Mouse (Mus musculus) forebrain, embryonic 12.5 days (tissue): ENCODE measurements around the gene Chfr. TPM values are rescaled to one million over a fixed set of nuclear protein-coding genes. Genes with fewer than 3 reads are reported as not detected.
"Not testable (repeated sequence)": the region's sequence is repeated elsewhere in the genome, so short reads cannot be mapped to it uniquely, and the experiment has no call there.

Experiments used
- ATAC-seq: fragments of 200-750 bp; cut with Nextera tagmentation; 2 replicates; pipeline ENCODE4 v1.8.0; 2017; ENCODE audit warnings: moderate TSS enrichment; ENCODE audit not compliant: low FRiP score
- H3K27ac ChIP-seq: fragments of 300-500 bp; sonication (generic); 2 replicates; pipeline ENCODE4 v1.5.1; 2016; ENCODE audit warnings: mild to moderate bottlenecking
- H3K27me3 ChIP-seq: fragments of 300-500 bp; sonication (generic); 2 replicates; pipeline ENCODE4 v1.6.1; 2016; ENCODE audit warnings: mild to moderate bottlenecking
- H3K36me3 ChIP-seq: fragments of 300-500 bp; sonication (generic); replicated peaks from 2 replicates; pipeline ENCODE4 v1.6.1; 2016; ENCODE audit warnings: mild to moderate bottlenecking
- H3K4me1 ChIP-seq: fragments of 300-500 bp; sonication (generic); 2 replicates; pipeline ENCODE4 v1.6.1; 2016
- H3K4me2 ChIP-seq: fragments of 300-500 bp; sonication (generic); 2 replicates; pipeline ENCODE4 v1.6.1; 2016; ENCODE audit warnings: mild to moderate bottlenecking, moderate library complexity
- H3K4me3 ChIP-seq: fragments of 300-500 bp; sonication (generic); replicated peaks from 2 replicates; pipeline ENCODE4 v1.5.1; 2016; ENCODE audit warnings: mild to moderate bottlenecking
- H3K9ac ChIP-seq: fragments of 300-500 bp; sonication (generic); 2 replicates; pipeline ENCODE4 v1.6.1; 2016; ENCODE audit warnings: mild to moderate bottlenecking
- H3K9me3 ChIP-seq: fragments of 300-500 bp; sonication (generic); 2 replicates; pipeline ENCODE4 v1.6.1; 2016
- WGBS: fragments of 180-500 bp; shearing (Covaris S2); methylation state at CpG from one replicate; pipeline ENCODE4 v1.1.7; 2016; 5-methylcytosine and 5-hydroxymethylcytosine counted together
- polyA plus RNA-seq: library from polyadenylated mRNA; unstranded; fragments of >200 nt; fragmentation: Nextera tagmentation; extraction: Ambion mirVana; gene quantifications from 2 replicates; pipeline ENCODE4 v1.2.1, GENCODE M21; 2016

Gene Chfr
- polyA plus RNA-seq, 1 experiment from 2014 or later: 81.8 TPM

DNA sequence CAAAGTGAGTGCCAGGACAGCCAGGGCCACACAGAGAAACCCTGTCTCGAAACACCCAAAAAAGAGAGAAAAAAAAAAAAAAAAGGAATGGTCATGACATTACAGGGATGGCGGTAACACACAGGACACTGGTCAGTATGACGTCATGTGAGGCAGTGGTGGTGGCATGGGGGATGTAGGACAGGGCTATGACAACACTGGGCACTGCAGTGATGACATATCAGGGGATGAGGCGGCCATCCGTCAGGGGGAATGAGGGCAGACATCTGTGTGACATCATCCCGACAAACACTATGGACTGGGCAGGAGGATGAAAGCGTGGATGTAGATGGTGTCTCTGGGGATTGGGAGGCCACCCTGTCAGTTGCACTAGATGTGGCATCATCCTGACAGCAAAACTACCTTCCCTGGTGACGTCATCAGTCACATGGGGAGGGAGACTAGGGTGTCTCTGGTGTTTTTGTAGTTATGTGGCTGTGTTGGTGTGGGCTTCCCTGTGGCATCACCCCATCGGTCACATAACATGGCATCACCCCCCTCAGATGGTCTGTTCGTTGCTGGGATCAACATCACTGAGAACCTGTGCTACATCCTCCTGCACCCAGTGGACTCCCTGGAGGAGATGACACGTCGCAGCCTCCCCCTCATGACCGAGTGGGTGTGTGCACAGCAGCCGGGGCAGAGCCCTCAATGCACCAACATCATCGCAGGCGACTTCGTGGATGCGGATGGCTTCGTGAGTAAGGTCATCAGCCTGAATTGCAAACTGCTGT, 32.6 kb upstream of the Chfr start:
- no peak overlapping the region for H3K9ac ChIP-seq
- H3K9me3 ChIP-seq: no peaks in the 10 kb centered on the region
- peaks cover 27% of the 10 kb centered on the region for H3K27me3 ChIP-seq
- peaks cover 45% of the 10 kb centered on the region for H3K36me3 ChIP-seq
- H3K4me2 ChIP-seq: no peak overlapping the region
- ATAC-seq: no peak
- H3K27ac ChIP-seq: no peak overlapping the region
- 95% methylated on average over 19 of the region's 19 CpGs for WGBS
- peaks cover 42% of the 10 kb centered on the region for H3K4me1 ChIP-seq
- no peak overlapping the region for H3K4me3 ChIP-seq

- no peak overlapping the region for H3K4me2 ChIP-seq
- H3K4me3 ChIP-seq: no peak overlapping the region
- ATAC-seq: no peak
- H3K9me3 ChIP-seq: no peaks in the 10 kb centered on the region
- 94% methylated on average over 27 of the region's 27 CpGs for WGBS
- H3K27ac ChIP-seq: no peak overlapping the region
- peaks cover 45% of the 10 kb centered on the region for H3K36me3 ChIP-seq
- peaks cover 27% of the 10 kb centered on the region for H3K27me3 ChIP-seq
- peaks cover 40% of the 10 kb centered on the region for H3K4me1 ChIP-seq
- no peak overlapping the region for H3K9ac ChIP-seq
Observed at GRCm38 (mm10) chr5:110103901-110104615, 31.6 kb upstream of the Chfr start.

GRCm38 (mm10) chr5:110104616-110105380, 30.8 kb upstream of the Chfr start:
- peaks cover 34% of the 10 kb centered on the region for H3K4me1 ChIP-seq
- 96% methylated on average over 36 of the region's 36 CpGs for WGBS
- H3K9ac ChIP-seq: no peak overlapping the region
- no peaks in the 10 kb centered on the region for H3K9me3 ChIP-seq
- H3K27ac ChIP-seq: no peak overlapping the region
- peaks cover 26% of the 10 kb centered on the region for H3K27me3 ChIP-seq
- no peak overlapping the region for H3K4me2 ChIP-seq
- no peak for ATAC-seq
- peaks cover 45% of the 10 kb centered on the region for H3K36me3 ChIP-seq
- no peak overlapping the region for H3K4me3 ChIP-seq

DNA sequence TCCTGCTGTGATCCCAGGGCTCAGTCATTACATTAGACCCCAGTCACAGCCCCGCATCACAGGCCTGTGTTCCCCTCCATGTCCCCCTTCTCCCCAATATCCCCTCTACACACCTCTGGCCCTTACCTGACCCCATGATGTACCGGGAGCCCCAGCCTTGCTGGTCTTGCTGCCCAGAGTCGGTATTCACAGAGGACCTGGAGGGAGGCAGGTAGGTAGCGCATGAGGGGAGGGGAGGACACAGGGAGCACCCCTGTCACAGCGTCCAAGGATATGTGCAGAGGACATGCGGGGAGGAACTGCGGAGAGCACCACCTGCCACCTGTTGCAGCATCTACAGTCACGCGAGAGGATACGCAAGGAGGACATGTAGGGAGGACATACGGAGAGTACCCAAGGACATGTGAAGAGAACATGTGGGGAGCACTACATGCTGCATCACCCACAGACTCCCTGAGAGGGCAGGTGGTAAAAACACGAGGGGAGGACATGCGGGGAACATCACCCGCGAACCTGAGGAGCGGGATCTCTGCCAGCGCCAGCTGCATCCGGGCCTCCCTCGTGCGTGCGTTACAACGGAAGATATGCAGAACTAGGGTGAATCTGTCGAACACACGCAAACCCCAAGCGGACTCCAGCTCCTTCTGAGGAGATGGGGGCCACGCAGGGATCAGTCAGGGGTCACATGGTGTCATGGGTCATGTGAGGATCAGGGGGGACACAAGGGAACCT, 29.3 kb upstream of the Chfr start:
- Histone ChIP-seq H3K27ac (no peak overlapping the region), H3K9ac (no peak overlapping the region), H3K9me3 (no peaks in the 10 kb centered on the region), H3K4me3 (peak overlapping the region; percentile 79), H3K27me3 (peaks cover 11% of the 10 kb centered on the region), H3K36me3 (peaks cover 45% of the 10 kb centered on the region), H3K4me1 (peaks cover 26% of the 10 kb centered on the region), H3K4me2 (peak overlapping the region; percentile 89)
- no peak for ATAC-seq
- WGBS: 95% methylated on average over 26 of the region's 26 CpGs

DNA sequence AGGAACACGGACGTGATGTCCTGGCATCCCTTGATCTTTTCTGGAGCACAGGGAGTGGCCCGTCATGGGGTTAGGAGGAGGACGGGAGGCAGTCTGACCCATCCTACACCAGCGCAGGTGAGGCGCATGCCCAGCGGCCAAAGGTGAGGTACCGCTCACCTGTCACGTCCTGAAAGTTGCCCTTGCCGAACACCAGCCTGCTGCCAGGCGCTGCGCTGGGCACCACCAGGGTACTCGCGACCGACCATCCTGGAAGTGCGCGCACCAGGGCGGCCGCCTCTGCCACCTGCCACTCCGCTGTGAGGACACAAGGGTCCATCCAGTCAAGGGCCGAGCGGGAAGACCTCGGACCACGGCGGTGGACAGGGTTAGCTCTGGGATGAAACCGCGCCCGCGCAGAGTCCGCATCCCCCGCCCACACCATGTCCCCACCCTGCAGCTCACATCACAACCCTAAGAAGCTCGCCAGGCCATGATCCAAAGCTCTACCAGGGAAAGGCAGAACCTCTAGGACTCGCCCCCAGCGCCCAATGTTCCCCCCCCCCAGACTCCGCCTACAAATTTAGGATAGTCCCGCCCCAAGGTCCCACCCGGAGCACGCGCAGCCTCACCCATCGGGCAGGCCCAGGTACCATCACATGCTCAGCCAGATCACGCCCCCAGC, 28.6 kb upstream of the Chfr start:
- WGBS: 20% methylated on average over 31 of the region's 41 CpGs
- Histone ChIP-seq H3K9ac (peak overlapping the region; percentile 89), H3K9me3 (no peaks in the 10 kb centered on the region), H3K4me2 (peak overlapping the region; percentile 89), H3K27ac (peak overlapping the region; percentile 96), H3K27me3 (peaks cover 4% of the 10 kb centered on the region; the same call in 1 of the 2 replicates), H3K36me3 (peaks cover 45% of the 10 kb centered on the region), H3K4me3 (peak overlapping the region; percentile 79), H3K4me1 (peaks cover 19% of the 10 kb centered on the region)
- peak; percentile 24 for ATAC-seq

GRCm38 (mm10) chr5:110107581-110108304, 27.9 kb upstream of the Chfr start, which contains the start of gene Gtpbp6:
Gene Gtpbp6, minus strand, starts transcription at chr5:110108197.
- H3K36me3 ChIP-seq: peaks cover 45% of the 10 kb centered on the region
- peaks cover 18% of the 10 kb centered on the region for H3K4me1 ChIP-seq
- H3K9me3 ChIP-seq: no peaks in the 10 kb centered on the region
- peak within 1 kb of the TSS; percentile 79 for H3K4me3 ChIP-seq
- peak within 1 kb of the TSS; percentile 89 for H3K4me2 ChIP-seq
- peak within 1 kb of the TSS; percentile 96 for H3K27ac ChIP-seq
- WGBS: under 1% methylated on average over 71 of the region's 71 CpGs
- no peaks in the 10 kb centered on the region for H3K27me3 ChIP-seq
- H3K9ac ChIP-seq: peak within 1 kb of the TSS; percentile 89
- ATAC-seq: peak; percentile 84

DNA sequence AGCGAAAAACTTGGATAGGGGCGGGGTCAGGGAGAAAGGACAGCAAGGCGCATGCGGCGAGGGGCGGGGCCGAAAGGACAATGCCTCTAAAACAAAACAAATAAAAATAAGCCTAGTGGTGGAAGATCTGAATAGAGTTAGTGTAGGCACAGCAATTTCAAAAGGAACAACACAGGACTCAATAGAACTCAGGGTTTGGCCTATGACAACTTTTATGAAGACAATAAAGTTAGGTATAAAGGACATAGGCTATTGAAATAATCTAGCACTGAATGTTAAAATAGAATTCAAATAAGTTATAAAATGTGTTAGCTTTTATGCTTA, 27.4 kb upstream of the Chfr start:
- WGBS: 0% methylated on average over 7 of the region's 7 CpGs
- Histone ChIP-seq H3K4me1 (peaks cover 18% of the 10 kb centered on the region), H3K36me3 (peaks cover 45% of the 10 kb centered on the region), H3K27me3 (no peaks in the 10 kb centered on the region), H3K4me2 (peak overlapping the region; percentile 89), H3K9ac (no peak overlapping the region), H3K27ac (peak overlapping the region; percentile 96; the same call in 1 of the 2 replicates), H3K4me3 (peak overlapping the region; percentile 79), H3K9me3 (no peaks in the 10 kb centered on the region)
- ATAC-seq: no peak

GRCm38 (mm10) chr5:110109991-110110441, 25.6 kb upstream of the Chfr start, which contains the start of gene Zfp605:
Gene Zfp605, plus strand, starts transcription at chr5:110110092.
- peak; percentile 69 for ATAC-seq
- Histone ChIP-seq H3K27ac (peak within 1 kb of the TSS; percentile 85), H3K9me3 (no peaks in the 10 kb centered on the region), H3K4me3 (peak within 1 kb of the TSS; percentile 63), H3K9ac (peak within 1 kb of the TSS; percentile 65), H3K27me3 (no peaks in the 10 kb centered on the region), H3K4me1 (peaks cover 18% of the 10 kb centered on the region), H3K36me3 (peaks cover 39% of the 10 kb centered on the region), H3K4me2 (peak within 1 kb of the TSS; percentile 72)
- under 1% methylated on average over 12 of the region's 12 CpGs for WGBS

DNA sequence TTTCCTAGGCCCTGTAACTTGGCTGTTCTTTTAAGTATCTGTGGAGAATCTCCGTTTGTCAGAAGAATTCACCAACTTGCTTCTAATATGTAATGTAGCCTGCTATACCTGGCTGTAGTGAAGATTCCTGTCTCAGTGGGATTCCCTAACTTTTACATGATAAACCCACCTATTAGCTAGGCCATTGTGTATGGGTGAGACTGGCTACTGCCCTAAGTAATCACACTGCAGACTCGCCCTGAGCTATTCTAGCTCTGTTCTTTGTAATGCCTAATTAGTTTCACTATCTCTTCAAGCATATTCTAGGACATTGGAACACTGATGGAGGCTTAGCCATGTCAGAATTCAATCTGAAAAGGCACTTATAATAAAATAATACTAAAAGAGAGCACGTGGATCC, 13.3 kb upstream of the Chfr start:
- not testable (repeated sequence) for H3K27ac ChIP-seq, H3K4me2 ChIP-seq, H3K4me3 ChIP-seq, ATAC-seq, H3K9me3 ChIP-seq, H3K4me1 ChIP-seq, H3K9ac ChIP-seq, H3K27me3 ChIP-seq
- peaks cover 55% of the 10 kb centered on the region for H3K36me3 ChIP-seq
- 81% methylated on average over 3 of the region's 3 CpGs for WGBS

GRCm38 (mm10) chr5:110136087-110136464, 434 bp downstream of the Chfr start:
- H3K4me1 ChIP-seq: peaks cover 7% of the 10 kb centered on the region; the same call in 1 of the 2 replicates
- 7% methylated on average over 18 of the region's 18 CpGs for WGBS
- peak overlapping the region; percentile 78 for H3K27ac ChIP-seq
- H3K27me3 ChIP-seq: no peaks in the 10 kb centered on the region
- ATAC-seq: peak; percentile 67
- peak overlapping the region; percentile 86 for H3K4me3 ChIP-seq
- H3K36me3 ChIP-seq: peaks cover 7% of the 10 kb centered on the region; the same call in 1 of the 2 replicates
- peak overlapping the region; percentile 64 for H3K4me2 ChIP-seq
- H3K9me3 ChIP-seq: 0 out of 2 replicates have a peak, but pooled peaks cover 2% of the 10 kb centered on the region
- H3K9ac ChIP-seq: peak overlapping the region; percentile 81

DNA sequence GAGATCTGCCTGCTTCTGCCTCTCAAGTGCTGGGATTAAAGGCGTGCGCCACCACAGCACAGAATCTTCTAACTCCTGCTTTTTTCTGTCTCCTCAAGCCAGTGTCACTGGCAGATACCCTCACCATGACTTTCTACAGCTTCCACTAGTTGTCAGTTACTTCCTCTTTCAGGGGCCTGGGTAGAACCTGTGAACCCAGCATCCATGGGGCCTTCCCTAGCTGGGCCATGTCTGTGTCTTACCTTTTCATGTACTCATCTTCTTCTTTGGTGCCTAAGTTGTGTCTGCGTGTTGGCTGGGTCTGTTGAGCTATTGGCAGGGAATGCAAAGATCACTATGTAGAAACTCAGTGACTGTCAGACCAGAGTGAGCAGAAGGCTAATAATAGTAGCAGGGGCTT, 2.2 kb downstream of the Chfr start:
- WGBS: 94% methylated on average over 3 of the region's 3 CpGs
- ATAC-seq: no peak
- Histone ChIP-seq H3K9me3 (0 out of 2 replicates have a peak, but pooled peaks cover 2% of the 10 kb centered on the region), H3K4me1 (peaks cover 7% of the 10 kb centered on the region; the same call in 1 of the 2 replicates), H3K27me3 (no peaks in the 10 kb centered on the region), H3K4me2 (no peak overlapping the region), H3K4me3 (no peak overlapping the region), H3K27ac (no peak overlapping the region), H3K36me3 (peaks cover 17% of the 10 kb centered on the region), H3K9ac (no peak overlapping the region)
